Mouse (Mus musculus) liver, embryonic 14.5 days (tissue): ENCODE measurements at regions not wholly inside any gene's neighbourhood (a gene's known extent, or its start where the extent isn't known, plus 50 kb on each side); places are given as distances from the start of the nearest gene placed in this dataset.

ENCODE experiments used
- ATAC-seq: fragments of 200-750 bp; cut with Nextera tagmentation; 2 replicates; pipeline ENCODE4 v1.8.0; 2017; ENCODE audit warnings: moderate number of reproducible peaks, mild to moderate bottlenecking, moderate library complexity; ENCODE audit not compliant: insufficient read depth
- DNase-seq, 3 experiments: peaks; one replicate each; pipeline ENCODE4 v3.0.0-alpha.2; 2012 to 2013; ENCODE audit warnings: low read depth in 3 of 3, low spot score in 3 of 3
- H3K27ac ChIP-seq: fragments of 300-500 bp; sonication (generic); 2 replicates; pipeline ENCODE4 v1.5.1; 2014; ENCODE audit warnings: moderate library complexity, mild to moderate bottlenecking, control low read depth, inconsistent platforms
- H3K27me3 ChIP-seq: fragments of 300-500 bp; sonication (generic); 2 replicates; pipeline ENCODE4 v1.6.1; 2014; ENCODE audit warnings: mild to moderate bottlenecking, low read length, moderate library complexity; ENCODE audit not compliant: control insufficient read depth, insufficient read depth
- H3K36me3 ChIP-seq: fragments of 300-500 bp; sonication (generic); replicated peaks from 2 replicates; pipeline ENCODE4 v1.6.1; 2014; ENCODE audit warnings: low read depth; ENCODE audit not compliant: control insufficient read depth, insufficient read depth
- H3K4me1 ChIP-seq, 2 experiments: fragments of 200-500 bp in 1 of 2; fragments of 300-500 bp in 1 of 2; sonication (generic) in 1 of 2; replicated peaks; 2 replicates each; pipeline ENCODE4 v1.6.1; 2012 to 2014; ENCODE audit warnings: antibody characterized with exemption in 1 of 2, inconsistent platforms in 1 of 2, low read length in 1 of 2; ENCODE audit not compliant: control insufficient read depth in 2 of 2, insufficient read depth in 2 of 2
- H3K4me2 ChIP-seq: fragments of 300-500 bp; sonication (generic); 2 replicates; pipeline ENCODE4 v1.6.1; 2014; ENCODE audit warnings: low read depth, mild to moderate bottlenecking, control low read depth, moderate library complexity
- H3K4me3 ChIP-seq, 2 experiments: fragments of 200-500 bp in 1 of 2; fragments of 300-500 bp in 1 of 2; sonication (generic) in 1 of 2; 2 replicates each; pipeline ENCODE4 v1.5.1; 2012 to 2014; ENCODE audit warnings: low read depth in 2 of 2, low read length in 2 of 2, mild to moderate bottlenecking in 2 of 2, control low read depth in 1 of 2, inconsistent platforms in 1 of 2, moderate library complexity in 1 of 2; ENCODE audit not compliant: insufficient read depth in 1 of 2
- H3K9ac ChIP-seq: fragments of 300-500 bp; sonication (generic); replicated peaks from 2 replicates; pipeline ENCODE4 v1.6.1; 2014; ENCODE audit warnings: mild to moderate bottlenecking, control low read depth, moderate library complexity
- H3K9me3 ChIP-seq: fragments of 300-500 bp; sonication (generic); 2 replicates; pipeline ENCODE4 v1.6.1; 2016; ENCODE audit warnings: low read length, mixed read lengths; ENCODE audit not compliant: control insufficient read depth
- CTCF ChIP-seq: IDR thresholded peaks from 2 replicates; pipeline ENCODE4 v1.5.1; 2016; ENCODE audit warnings: antibody characterized with exemption, low read depth, control low read depth
- EP300 ChIP-seq: IDR thresholded peaks from 2 replicates; pipeline ENCODE4 v1.6.1; 2016; ENCODE audit warnings: antibody characterized with exemption, low read depth
- WGBS: fragments of 180-500 bp; shearing (Covaris S2); extraction: QIAGEN DNeasy Blood & Tissue Kit; methylation state at CpG from one replicate; pipeline ENCODE4 v1.1.7; 2014; ENCODE audit not compliant: insufficient replicate concordance; 5-methylcytosine and 5-hydroxymethylcytosine counted together

DNA sequence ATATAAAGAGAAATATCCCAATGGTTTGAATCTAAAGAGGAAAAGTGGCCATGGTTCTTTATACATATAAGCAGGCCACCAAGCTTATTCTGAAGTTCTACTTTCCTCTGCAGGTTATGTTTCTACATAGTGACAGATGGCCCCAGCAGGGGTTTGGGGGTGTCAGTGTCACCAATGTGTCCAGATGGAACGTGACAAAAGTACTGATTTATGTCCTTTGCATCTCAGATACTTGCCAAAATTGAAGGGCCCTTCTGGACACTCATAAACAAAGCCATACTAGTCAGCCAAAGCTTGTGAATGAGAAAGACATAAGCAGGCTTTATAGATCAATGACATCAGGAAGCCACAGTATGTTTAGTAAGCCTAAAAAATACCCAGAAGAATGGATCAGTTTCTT lies 190.3 kb downstream of the Etaa1 start:
- Histone ChIP-seq H3K9ac (no peak overlapping the region), H3K27me3 (no peaks in the 10 kb centered on the region), H3K4me3 (no peak overlapping the region), H3K4me1 (no peaks in the 10 kb centered on the region), H3K9me3 (no peaks in the 10 kb centered on the region), H3K27ac (no peak overlapping the region), H3K36me3 (no peaks in the 10 kb centered on the region), H3K4me2 (no peak overlapping the region)
- 28% methylated on average over 1 of the region's 1 CpGs for WGBS
- no peak for DNase-seq
- TF ChIP-seq EP300 = no peak
- TF ChIP-seq CTCF = no peak
- no peak for ATAC-seq

GRCm38 (mm10) chr11:17764146-17764545 lies 189.5 kb downstream of the Etaa1 start:
- Histone ChIP-seq H3K36me3 (no peaks in the 10 kb centered on the region), H3K27ac (no peak overlapping the region), H3K9ac (no peak overlapping the region), H3K4me3 (no peak overlapping the region), H3K4me2 (no peak overlapping the region), H3K27me3 (no peaks in the 10 kb centered on the region), H3K9me3 (no peaks in the 10 kb centered on the region), H3K4me1 (no peaks in the 10 kb centered on the region)
- TF ChIP-seq CTCF (no peak), EP300 (no peak)
- DNase-seq = no peak
- ATAC-seq = no peak

- DNase-seq (no peak), ATAC-seq (no peak)
- no peaks in the 10 kb centered on the region for H3K9me3 ChIP-seq
- no peak overlapping the region for H3K4me2 ChIP-seq
- H3K4me1 ChIP-seq = no peaks in the 10 kb centered on the region
- H3K27ac ChIP-seq = no peak overlapping the region
- no peak overlapping the region for H3K4me3 ChIP-seq
- no peaks in the 10 kb centered on the region for H3K36me3 ChIP-seq
- TF ChIP-seq EP300 = no peak
- no peak overlapping the region for H3K9ac ChIP-seq
- H3K27me3 ChIP-seq = no peaks in the 10 kb centered on the region
Observed at GRCm38 (mm10) chr11:17768345-17768759, 185.3 kb downstream of the Etaa1 start.

GRCm38 (mm10) chr11:17768837-17769466 lies 184.7 kb downstream of the Etaa1 start:
- no peaks in the 10 kb centered on the region for H3K9me3 ChIP-seq
- H3K27me3 ChIP-seq = no peaks in the 10 kb centered on the region
- TF ChIP-seq EP300 (no peak), CTCF (no peak)
- no peaks in the 10 kb centered on the region for H3K4me1 ChIP-seq
- no peak overlapping the region for H3K4me2 ChIP-seq
- no peak for DNase-seq
- WGBS = 30% methylated on average over 4 of the region's 4 CpGs
- H3K27ac ChIP-seq = no peak overlapping the region
- no peak overlapping the region for H3K4me3 ChIP-seq
- no peak overlapping the region for H3K9ac ChIP-seq
- no peaks in the 10 kb centered on the region for H3K36me3 ChIP-seq
- no peak for ATAC-seq

GRCm38 (mm10) chr11:17797632-17798031 lies 156.0 kb downstream of the Etaa1 start:
- no peak overlapping the region for H3K27ac ChIP-seq
- no peaks in the 10 kb centered on the region for H3K27me3 ChIP-seq
- H3K4me1 ChIP-seq = no peaks in the 10 kb centered on the region
- H3K9me3 ChIP-seq = no peaks in the 10 kb centered on the region
- H3K4me2 ChIP-seq = no peak overlapping the region
- no peak for TF ChIP-seq CTCF
- no peak for TF ChIP-seq EP300
- no peak for DNase-seq
- H3K9ac ChIP-seq = no peak overlapping the region
- H3K4me3 ChIP-seq = no peak overlapping the region
- no peak for ATAC-seq
- H3K36me3 ChIP-seq = no peaks in the 10 kb centered on the region

DNA sequence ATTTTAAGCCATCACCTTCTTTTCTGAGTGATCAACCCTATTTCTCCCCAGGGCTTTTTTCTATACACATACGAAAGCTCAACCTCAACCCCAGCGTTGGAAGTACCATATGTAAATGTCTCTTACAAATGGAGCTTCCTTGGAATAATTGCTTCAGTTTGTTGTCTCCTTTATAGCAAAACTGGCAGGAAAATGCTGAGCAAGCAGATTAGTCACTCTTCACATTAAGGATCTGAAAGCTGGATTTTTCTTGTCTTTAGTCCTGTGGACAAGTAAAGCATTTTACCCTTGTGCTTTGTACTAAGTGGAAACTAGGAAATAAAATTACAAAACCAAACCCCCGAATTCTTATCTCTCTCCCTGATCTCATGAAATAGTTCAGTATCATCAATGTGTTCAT lies 145.8 kb downstream of the Etaa1 start:
- Histone ChIP-seq H3K9me3 (no peaks in the 10 kb centered on the region), H3K36me3 (no peaks in the 10 kb centered on the region), H3K27ac (no peak overlapping the region), H3K4me3 (no peak overlapping the region), H3K4me1 (no peaks in the 10 kb centered on the region), H3K27me3 (no peaks in the 10 kb centered on the region), H3K9ac (no peak overlapping the region), H3K4me2 (no peak overlapping the region)
- whole genome bisulfite sequencing = 58% methylated on average over 3 of the region's 3 CpGs
- DNase-seq (no peak), ATAC-seq (no peak)
- TF ChIP-seq CTCF (no peak), EP300 (no peak)
